Mouse (Mus musculus): Measurements from ENCODE around the gene Zc2hc1b.

GRCm38 (mm10) chr10:13118770-13119102, 59.1 kb downstream of the Zc2hc1b start:
- no peak for TF ChIP-seq CTCF (IDR thresholded peaks at IDR 0.05)
- no peak; the same call in 1 of the 2 replicates for TF ChIP-seq EP300 (IDR thresholded peaks at IDR 0.05)

Data from lung, postnatal 0 days (tissue).